Mouse (Mus musculus) ES-E14 (cell line): Measurements from ENCODE around the gene Ascc1. TPM values are rescaled to one million over a fixed set of nuclear protein-coding genes. Genes with fewer than 3 reads are reported as not detected.

Experiments used
- DNase-seq: peaks from one replicate; pipeline ENCODE4 v3.0.0-alpha.2; 2013; ENCODE audit warnings: low read depth, low spot score
- H3K27ac ChIP-seq: 2 replicates; pipeline ENCODE4 v1.5.1; 2012; ENCODE audit warnings: low read depth, mild to moderate bottlenecking, low read length, moderate library complexity, mixed read lengths; ENCODE audit not compliant: poor library complexity, insufficient read depth, severe bottlenecking
- H3K36me3 ChIP-seq: 2 replicates; pipeline ENCODE4 v1.6.1; 2012; ENCODE audit warnings: mild to moderate bottlenecking, low read length, moderate library complexity, mixed read lengths; ENCODE audit not compliant: control insufficient read depth, poor library complexity, insufficient read depth, severe bottlenecking
- H3K4me1 ChIP-seq, 2 experiments: fragments of 150-350 bp in 1 of 2; sonication (generic) in 1 of 2; 2 replicates each; pipeline ENCODE4 v1.6.1; 2012; ENCODE audit warnings: low read length in 2 of 2, mild to moderate bottlenecking in 1 of 2, mixed read lengths in 1 of 2; ENCODE audit not compliant: control insufficient read depth in 2 of 2, insufficient read depth in 2 of 2, poor library complexity in 1 of 2
- H3K4me3 ChIP-seq, 2 experiments: fragments of 150-350 bp in 1 of 2; sonication (generic) in 1 of 2; 2 replicates each; pipeline ENCODE4 v1.5.1; 2012; ENCODE audit warnings: low read length in 2 of 2, low read depth in 1 of 2, mild to moderate bottlenecking in 1 of 2, mixed read lengths in 1 of 2; ENCODE audit not compliant: insufficient read depth in 1 of 2, poor library complexity in 1 of 2, severe bottlenecking in 1 of 2
- H3K9ac ChIP-seq: 2 replicates; pipeline ENCODE4 v1.6.1; 2012; ENCODE audit warnings: low read depth, mild to moderate bottlenecking, low read length, mixed read lengths; ENCODE audit not compliant: poor library complexity, insufficient read depth, severe bottlenecking
- H3K9me3 ChIP-seq: fragments of 150-350 bp; sonication (generic); 2 replicates; pipeline ENCODE4 v1.6.1; 2012; ENCODE audit warnings: low read depth, mild to moderate bottlenecking, low read length; ENCODE audit not compliant: control insufficient read depth, insufficient read depth
- CHD2 ChIP-seq: IDR thresholded peaks from 2 replicates; pipeline ENCODE4 v1.6.1; 2014; ENCODE audit warnings: mild to moderate bottlenecking, low read depth, low read length, inconsistent platforms
- HCFC1 ChIP-seq: IDR thresholded peaks from 2 replicates; pipeline ENCODE4 v1.6.1; 2012; ENCODE audit warnings: low read length, inconsistent platforms, borderline replicate concordance; ENCODE audit not compliant: insufficient read depth
- MAFK ChIP-seq: IDR thresholded peaks from 2 replicates; pipeline ENCODE4 v1.6.1; 2014; ENCODE audit warnings: mild to moderate bottlenecking, low read depth, low read length, inconsistent platforms; ENCODE audit not compliant: insufficient read depth
- ZC3H11A ChIP-seq: IDR thresholded peaks from 2 replicates; pipeline ENCODE4 v1.6.1; 2012; ENCODE audit warnings: low read depth, mild to moderate bottlenecking, inconsistent platforms, low read length, borderline replicate concordance
- ZNF384 ChIP-seq: IDR thresholded peaks from 2 replicates; pipeline ENCODE4 v1.6.1; 2012; ENCODE audit warnings: low read depth, low read length, inconsistent platforms
- in situ Hi-C, 2 experiments: fragments of 600-800 bp; cut with MboI; formaldehyde crosslinking; loops; one replicate each; pipeline ENCODE4 v1.15.1; 2025; ENCODE audit warnings: low sequenced_read_pairs in 2 of 2, inconsistent platforms in 1 of 2; ENCODE audit not compliant: unreplicated experiment in 2 of 2
- total RNA-seq: library from RNA; depleted of rRNA; stranded (reverse); fragments of 300-350 nt; gene quantifications from 2 replicates; pipeline ENCODE4 v1.2.3, GENCODE M21; 2012

Gene Ascc1
- total RNA-seq, 1 experiment, result 18.8 TPM

DNA sequence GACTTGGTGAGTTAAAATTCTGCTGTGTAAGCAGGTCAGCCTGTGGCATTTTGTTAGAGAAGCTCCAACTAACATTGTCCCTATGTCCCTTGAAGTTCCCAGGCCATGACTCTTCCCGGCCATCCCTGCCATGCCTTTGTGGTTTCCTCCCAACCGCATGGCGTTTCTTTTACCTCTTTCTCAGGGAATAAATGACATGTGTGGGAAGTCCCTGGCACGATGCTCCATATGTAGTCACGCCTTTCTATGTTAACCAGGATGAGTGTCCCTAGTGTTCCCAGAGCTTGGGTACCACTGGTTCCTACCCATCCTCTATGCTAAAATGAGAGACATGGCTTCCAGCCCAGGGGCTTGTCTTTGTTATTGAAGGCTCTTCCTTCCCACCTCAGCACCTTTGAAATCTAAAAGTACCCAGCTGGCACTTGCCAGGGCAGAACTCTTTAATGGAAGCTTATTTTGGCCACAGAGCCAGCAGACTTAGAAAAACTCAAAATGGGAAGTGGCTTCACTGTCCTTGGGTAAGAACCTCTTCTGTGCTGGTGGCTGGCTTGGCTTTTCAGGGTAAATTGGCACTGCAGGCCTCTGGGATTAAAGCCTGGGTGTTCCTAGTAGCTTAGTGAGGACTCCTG is 24.8 kb upstream of the Ascc1 start:
- Histone ChIP-seq H3K9me3 (no peaks in the 10 kb centered on the region), H3K36me3 (no peaks in the 10 kb centered on the region), H3K9ac (no peak overlapping the region), H3K4me3 (no peak overlapping the region), H3K4me1 (peaks cover 8 to 46% of the 10 kb centered on the region in 2 experiments; a peak in 3 of 4 replicates), H3K27ac (no peak overlapping the region)
- in situ Hi-C loops, result no loop called here
- DNase-seq, result no peak
- TF ChIP-seq MAFK (0 out of 2 replicates have a peak, but pooled peaks have one; percentile 33), ZC3H11A (no peak), CHD2 (no peak)

DNA sequence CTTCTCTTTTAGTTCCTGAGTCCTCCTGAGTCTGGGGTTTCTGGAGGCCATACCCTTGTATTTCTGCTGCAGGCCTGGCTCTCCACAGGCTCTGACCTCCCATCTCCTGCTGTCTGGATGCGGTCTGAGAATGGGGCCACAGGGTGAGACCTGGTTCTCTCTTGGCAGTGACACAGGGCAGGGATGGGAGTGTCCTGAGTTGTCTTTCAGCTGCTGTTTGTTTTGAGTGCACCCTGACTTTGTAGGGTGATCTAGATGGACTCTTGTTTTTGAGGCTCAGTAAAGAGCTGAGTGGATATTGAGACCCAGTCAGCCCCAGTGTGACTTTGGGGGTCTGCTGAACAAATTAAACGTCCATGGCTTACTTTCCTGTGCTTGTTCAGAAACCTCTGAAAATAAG is 24.2 kb upstream of the Ascc1 start:
- H3K4me3 ChIP-seq, result no peak overlapping the region
- H3K27ac ChIP-seq, result no peak overlapping the region
- H3K9me3 ChIP-seq, result no peaks in the 10 kb centered on the region
- H3K36me3 ChIP-seq, result no peaks in the 10 kb centered on the region
- no peak for DNase-seq
- no peak overlapping the region for H3K9ac ChIP-seq
- in situ Hi-C loops, result no loop called here
- no peak for TF ChIP-seq MAFK
- TF ChIP-seq CHD2, result no peak
- no peak for TF ChIP-seq ZC3H11A
- TF ChIP-seq HCFC1, result no peak
- no peak for TF ChIP-seq ZNF384
- peaks cover 8 to 41% of the 10 kb centered on the region in 2 experiments; a peak in 3 of 4 replicates for H3K4me1 ChIP-seq

GRCm38 (mm10) chr10:59978873-59979743 is 23.5 kb upstream of the Ascc1 start:
- Histone ChIP-seq H3K9ac (no peak overlapping the region), H3K9me3 (no peaks in the 10 kb centered on the region), H3K4me3 (no peak overlapping the region), H3K4me1 (peaks cover 4 to 38% of the 10 kb centered on the region in 2 experiments; a peak in 3 of 4 replicates), H3K27ac (no peak overlapping the region), H3K36me3 (no peaks in the 10 kb centered on the region)
- TF ChIP-seq HCFC1 (no peak), MAFK (no peak), ZC3H11A (no peak)
- no peak for DNase-seq
- in situ Hi-C loops, result no loop called here

DNA sequence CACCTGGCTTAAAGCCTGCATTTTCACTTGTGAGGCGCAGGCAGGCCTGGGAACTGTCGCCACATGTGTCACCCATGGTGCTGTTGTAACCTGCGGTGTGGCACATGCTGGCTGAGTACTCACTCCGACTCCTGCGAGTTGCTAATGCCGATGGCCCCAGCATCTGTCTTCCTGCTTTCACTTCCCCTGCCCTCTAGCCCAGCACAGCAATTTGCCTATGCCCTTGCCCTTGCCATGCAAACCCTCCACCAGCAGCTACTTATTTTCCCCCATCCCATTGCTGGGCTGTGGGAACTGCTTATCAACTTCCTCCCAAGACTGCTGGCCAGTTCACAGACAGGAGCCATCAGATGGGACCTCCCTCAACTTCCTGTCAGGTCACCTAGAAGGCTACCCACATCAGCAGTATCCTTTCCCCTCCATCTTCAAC is 21.8 kb upstream of the Ascc1 start:
- DNase-seq, result no peak
- Histone ChIP-seq H3K4me3 (no peak overlapping the region), H3K9ac (no peak overlapping the region), H3K27ac (no peak overlapping the region), H3K4me1 (peaks cover 2 to 28% of the 10 kb centered on the region in 2 experiments; a peak in 2 of 4 replicates), H3K36me3 (peaks cover 2% of the 10 kb centered on the region; the same call in 1 of the 2 replicates), H3K9me3 (no peaks in the 10 kb centered on the region)
- TF ChIP-seq CHD2 (no peak), HCFC1 (no peak), MAFK (no peak), ZNF384 (no peak), ZC3H11A (no peak)
- in situ Hi-C loops, result no loop called here
